Mouse (Mus musculus) spleen, postnatal 36 days (tissue): ENCODE results near the gene Serpina6.

Source experiments
- DNase-seq, 2 experiments: peaks; one replicate each; pipeline ENCODE4 v3.0.0; 2022; ENCODE audit warnings: low spot score in 2 of 2, mixed read lengths in 1 of 2

Gene Serpina6

DNA sequence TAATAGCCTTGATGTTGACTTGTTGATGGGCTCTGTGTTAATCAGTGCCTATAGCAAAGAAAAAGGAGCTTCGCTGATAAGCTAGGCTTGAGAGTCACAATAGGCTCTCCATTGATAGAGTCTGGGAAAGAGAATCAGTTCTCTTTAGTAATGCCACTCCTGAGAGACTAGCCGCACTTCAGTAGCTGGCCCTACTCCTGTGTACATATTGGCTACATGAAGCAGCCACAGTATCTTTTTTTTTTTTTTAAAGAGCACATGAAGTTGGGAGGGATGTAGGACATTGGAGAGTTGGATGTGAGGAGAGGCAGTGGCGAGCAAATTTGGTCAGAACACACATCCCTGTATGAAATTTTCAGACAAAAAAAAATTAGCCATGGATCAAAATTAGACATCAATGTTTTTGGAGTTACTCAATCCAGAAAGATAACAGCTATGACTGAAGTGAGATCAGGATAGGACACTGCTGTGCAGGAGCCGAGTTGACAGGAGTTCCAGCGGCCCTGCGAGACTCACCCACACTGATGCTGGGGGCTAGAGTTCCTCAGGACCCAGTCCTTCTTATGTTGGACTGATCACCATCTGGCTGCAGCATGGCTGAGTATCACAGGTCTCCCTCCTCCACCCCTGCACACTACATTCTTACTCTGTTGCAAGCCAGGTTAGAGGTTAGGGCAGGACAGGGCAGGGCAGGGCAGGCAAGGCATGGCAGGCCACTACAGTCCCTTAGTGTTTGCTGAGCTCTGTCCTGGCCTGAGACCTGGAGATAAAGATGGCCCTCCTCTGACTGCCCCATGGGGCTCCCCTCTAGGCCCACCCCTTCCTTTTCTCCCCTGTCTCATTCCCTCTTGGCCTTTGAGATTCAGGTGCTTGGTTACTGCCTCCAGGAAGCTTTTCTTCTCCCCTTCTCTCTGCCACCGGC, 1.6 kb downstream of the Serpina6 start:
- no peak for DNase-seq

DNA sequence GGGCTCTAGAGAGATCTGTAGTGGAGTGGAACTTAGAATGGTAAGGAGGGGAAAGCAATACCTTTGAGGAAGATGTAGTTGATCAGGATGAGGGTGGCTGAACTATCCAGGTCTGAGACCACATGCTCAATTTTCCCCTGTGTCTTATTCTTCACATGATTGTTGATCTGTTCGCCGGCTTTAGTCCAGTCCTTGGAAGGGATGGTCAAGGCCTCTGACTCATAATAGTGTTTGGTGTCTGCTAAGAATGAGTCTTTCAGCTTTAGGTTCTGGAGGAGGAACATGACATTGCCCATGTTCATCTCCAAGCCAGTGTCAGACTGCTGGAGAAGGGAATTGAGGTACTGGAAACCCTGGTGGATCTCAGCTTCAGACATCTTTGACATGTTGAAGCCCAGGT, 3.2 kb downstream of the Serpina6 start:
- no peak for DNase-seq

DNA sequence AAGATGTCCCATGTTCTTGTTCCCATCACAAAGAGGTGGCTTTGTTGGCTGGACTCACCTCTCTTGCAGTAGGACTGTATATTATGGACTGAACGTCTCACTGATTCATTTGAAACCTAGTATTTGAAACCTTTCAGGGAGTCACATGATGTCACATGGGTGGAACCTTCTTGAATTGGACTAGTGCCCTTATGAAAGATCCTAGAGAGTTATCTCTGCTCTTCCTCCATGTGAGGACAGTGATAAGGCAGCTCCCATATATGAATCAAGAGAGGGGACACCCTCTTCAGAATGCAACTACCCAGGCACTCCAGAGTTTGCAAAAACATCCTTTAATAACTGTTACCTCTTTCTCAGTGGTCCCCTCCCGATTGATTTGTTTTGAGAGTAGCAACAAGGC, 10.7 kb downstream of the Serpina6 start:
- DNase-seq, result no peak

DNA sequence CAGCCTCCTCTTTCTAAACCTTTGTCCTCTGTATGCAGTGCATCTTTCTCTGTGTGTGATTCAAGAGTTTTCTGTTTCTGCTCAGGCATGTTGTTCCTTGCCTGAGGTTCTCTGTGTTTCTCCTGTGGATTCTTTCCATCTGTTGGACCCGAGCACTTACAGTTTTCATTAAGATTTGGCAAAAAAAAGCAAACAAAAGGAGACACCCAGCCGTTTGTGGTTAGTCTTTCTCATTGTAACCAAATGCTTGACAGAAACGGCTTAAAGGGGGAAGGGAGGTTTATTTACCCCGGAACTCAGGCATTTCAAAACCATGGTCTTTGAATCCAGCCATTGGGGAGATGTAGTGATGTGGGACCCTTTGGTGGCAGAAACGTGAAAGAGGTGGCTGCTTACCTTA, 12.4 kb downstream of the Serpina6 start:
- no peak for DNase-seq

DNA sequence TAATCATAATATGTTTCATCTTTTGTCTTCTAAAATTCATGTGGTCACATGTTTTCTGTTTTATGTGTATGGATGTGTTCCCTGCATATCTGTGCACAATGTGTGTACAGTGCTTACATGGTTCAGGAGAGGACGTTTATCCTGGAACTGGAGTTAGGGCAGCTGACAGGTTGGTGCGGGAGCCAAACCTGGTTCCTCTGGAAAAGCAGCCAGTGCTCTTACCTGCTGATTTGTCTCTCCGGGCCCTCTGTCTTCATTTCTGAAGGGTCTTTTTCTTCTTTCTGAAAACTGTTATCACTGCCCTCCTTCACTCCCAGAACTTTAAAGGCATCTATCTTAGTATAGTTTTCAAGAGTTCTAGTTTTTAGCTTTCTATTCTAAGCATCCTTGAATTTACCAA, 13.2 kb downstream of the Serpina6 start:
- DNase-seq, result no peak

DNA sequence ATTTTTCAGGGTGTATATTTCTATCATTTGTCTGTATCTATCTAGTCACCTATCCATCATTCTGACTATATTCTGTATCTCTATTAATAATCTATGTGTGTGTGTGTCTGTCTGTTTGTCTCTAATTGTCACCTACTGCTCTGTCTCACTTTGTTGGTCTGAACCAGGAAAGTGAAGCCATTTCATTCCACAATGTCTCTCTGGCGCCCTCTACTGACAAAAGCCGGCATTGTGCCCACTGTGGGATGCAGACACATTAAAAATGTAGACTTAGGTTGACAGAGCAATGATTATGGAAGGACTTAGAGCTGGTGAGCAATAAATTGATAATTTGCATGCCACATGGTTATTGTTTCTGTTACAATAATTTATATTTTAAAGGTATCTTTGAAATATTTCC, 13.7 kb downstream of the Serpina6 start:
- peak in 1 of 2 experiments; percentile 19 for DNase-seq

DNA sequence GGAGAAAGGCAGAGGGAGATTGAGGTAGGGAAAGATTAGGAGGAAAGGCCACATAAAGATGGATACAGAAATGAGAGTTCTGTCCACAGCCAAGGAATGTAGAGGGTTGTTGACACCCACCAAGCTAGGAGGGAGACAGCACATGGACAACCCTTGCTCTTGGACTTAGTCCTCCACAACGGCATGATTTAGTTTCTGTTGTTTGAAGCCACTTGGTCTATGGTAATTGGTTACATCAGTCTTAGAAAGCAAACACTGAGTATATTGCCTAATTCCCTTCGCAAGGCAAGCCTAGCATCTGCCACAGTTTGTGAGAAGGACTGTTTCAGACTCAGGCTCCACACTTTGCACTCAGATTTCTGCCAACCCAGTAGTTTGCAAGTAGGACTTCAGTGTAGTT, 21.2 kb downstream of the Serpina6 start:
- no peak for DNase-seq

DNA sequence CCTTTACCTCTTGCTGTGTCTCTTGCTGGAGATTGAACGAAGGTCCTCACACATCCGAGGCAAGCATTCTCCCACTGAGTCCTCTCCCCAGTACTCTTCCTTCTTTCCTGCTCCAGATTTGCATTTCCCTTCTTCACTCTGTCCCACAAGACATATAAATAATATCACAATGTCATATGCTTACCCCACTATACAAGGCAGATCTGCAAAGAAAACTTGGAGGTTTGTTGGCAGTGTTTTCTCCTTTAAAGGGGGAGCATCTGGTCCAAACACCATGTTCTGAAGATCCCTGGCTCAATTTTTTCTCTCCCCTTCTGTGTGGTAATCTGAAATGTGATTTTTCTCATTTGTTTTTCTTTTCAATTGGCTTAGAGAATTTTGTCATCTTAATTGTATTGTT, 22.6 kb downstream of the Serpina6 start:
- DNase-seq, result no peak

DNA sequence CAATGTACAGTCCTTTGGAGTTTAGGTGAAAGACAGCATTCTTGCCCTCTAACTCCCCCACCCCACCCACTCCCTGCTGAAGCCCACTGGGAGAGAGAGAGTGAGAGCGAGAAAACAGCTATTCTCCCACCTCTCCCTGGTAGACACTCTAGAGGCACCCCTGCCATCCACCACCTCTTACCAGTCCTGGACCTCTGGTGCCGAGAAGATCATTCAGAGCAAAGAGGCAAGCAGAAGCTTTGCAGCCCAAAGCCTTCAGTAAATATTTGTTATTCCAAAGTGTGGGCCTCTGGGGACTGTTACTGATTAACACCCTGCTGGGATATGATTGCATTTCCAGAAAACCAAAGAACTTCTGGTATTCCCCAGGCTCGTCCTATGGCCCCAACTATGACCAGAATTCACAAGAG, 25.8 kb downstream of the Serpina6 start, which contains the start of gene Serpina10:
Serpina10 (minus strand) TSS at position 242 of the 410 bp plus-strand sequence.
- no peak for DNase-seq

DNA sequence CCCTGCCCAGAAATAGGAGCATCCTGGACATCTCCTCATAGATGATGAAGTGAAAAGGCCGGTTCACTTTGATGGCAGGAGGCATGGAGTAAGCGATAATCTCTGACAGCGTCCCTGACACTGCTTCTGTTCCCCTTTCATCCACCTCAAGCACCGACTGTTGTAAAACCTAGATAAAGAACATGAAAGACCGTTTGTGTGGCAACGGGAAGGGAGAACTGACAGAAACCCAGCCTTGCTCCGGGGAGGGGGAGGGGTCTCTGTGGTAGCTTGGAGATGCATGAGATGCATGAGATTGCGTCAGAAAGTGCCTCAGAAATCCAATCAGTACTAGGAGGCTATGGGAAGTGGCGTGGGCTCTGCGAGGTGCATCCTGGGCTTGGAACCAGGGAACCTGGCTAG, 40.2 kb downstream of the Serpina6 start:
- DNase-seq, result no peak

DNA sequence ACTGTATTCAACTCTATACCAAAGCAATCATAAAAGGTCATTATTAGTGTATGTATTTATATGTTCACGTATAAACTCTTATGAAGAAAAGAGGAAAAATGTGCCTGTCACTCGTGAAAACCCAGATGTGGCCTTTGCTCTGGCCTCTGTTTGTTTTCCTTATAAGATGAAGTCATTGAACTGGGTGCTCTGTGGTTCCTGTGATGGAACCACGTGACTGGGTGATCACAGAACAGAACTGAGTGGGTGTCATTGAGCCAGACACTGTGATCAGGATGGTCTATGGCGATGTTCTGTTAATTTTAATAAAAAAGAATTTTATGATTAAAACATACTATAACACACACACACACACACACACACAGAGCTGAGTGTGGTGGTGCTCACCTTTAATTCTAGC, 41.3 kb downstream of the Serpina6 start:
- DNase-seq, result no peak

DNA sequence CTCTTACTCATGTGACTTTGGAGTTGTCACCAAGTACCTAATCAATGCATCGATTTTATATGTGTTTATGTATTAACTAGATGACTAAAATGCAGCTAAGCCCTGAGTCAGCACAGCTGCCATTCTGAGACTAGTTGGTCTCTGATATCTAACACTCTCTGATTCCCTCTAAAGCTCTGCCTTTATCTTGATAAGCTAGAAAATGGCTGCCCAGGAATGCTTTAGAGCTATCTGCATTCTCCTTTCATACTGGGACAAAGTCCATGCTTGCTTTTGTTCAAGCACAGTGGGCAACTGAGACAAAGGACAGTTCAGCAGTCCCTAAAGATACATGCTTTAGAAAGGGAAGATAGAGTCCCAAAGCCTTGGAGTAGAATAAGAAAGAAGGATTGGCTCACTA, 41.9 kb downstream of the Serpina6 start:
- DNase-seq, result no peak

DNA sequence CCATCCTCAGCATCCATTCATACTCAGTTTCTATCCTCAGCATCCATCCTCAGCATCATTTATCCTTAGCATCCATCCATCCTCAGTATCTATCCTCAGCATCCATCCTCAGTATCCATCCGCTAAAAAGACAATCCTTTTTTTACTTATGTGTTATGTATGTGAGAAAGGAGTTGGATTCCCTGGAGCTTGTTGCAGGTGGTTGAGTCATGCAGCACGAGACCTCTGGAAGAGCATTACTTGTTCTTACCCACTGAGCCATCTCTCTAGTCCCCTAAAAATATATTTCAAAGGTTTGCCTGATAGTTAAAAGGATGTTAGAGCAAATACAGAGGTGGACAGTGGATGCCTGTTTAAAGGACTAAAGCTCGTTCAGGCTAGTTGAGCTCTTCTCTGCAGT, 55.2 kb downstream of the Serpina6 start:
- DNase-seq, result no peak

DNA sequence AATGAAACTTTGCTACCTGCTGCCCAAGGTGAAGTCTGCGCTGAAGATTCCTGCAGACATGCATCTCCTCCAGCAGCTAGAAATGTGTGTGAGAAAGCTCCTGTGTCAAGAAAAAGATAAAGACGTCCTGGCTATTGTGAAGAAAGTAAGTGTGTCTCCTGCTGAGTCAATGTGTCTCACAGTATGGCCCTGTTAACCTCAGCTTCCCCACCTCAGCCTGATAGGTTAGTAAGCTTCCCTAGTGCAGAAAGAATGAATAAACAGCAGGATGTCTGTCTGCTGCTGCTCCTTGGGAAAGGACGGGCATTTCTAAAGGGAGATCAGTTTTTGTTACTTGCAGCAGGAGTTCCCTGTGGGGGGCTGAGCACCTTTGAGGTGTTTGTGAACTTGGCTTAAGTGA, 56.6 kb downstream of the Serpina6 start:
- no peak for DNase-seq

DNA sequence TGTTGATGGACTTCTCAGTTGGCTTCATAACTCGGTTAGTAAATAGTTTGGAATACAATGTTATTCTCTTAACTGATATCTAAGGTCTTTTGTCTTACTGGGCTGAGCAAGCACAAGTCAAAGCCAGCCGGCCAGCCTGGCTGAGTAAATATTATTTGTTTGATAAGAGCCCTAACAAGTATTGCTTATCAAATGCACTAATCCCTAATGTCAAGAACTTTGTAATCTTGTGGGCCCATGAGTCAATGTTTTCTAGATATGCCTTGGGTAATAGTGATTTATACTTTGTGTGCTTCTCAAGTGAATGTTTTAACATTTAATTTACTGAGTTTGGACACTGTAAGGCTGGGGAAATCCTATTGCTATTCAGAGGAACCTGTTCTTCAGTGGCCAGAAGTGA, 58.6 kb downstream of the Serpina6 start:
- DNase-seq, result no peak
